Mouse (Mus musculus) erythroid progenitor cell, adult 5-6 weeks (primary cell): Measurements from ENCODE around the gene Lin7b. TPM values are rescaled to one million over a fixed set of nuclear protein-coding genes. Genes with fewer than 3 reads are reported as not detected.

Source experiments
- ATAC-seq: replicated peaks from 2 replicates; pipeline ENCODE4 v1.8.0; 2016; ENCODE audit warnings: moderate number of reproducible peaks, mild to moderate bottlenecking, moderate TSS enrichment, inconsistent platforms; ENCODE audit not compliant: poor library complexity, low FRiP score, severe bottlenecking
- total RNA-seq, 2 experiments: library from RNA; stranded (forward) in 1 of 2; stranded (reverse) in 1 of 2; fragments of 150-400 nt in 1 of 2; fragments of 186-747, 209-891 nt in 1 of 2; gene quantifications; 2 replicates each; pipeline versions ENCODE4 v1.2.3 to v1.2.4; 2015 to 2017; ENCODE audit warnings: low replicate concordance in 2 of 2

Gene Lin7b
- total RNA-seq, 2 experiments from 2014 or later: not detected

- ATAC-seq: no peak
Measured at GRCm38 (mm10) chr7:45325800-45326199, 44.6 kb downstream of the Lin7b start.

- no peak for ATAC-seq
Measured at GRCm38 (mm10) chr7:45323069-45323468, 47.3 kb downstream of the Lin7b start.

- no peak for ATAC-seq
Measured at GRCm38 (mm10) chr7:45322245-45322644, 48.1 kb downstream of the Lin7b start.

Other genes with a start within 250 kb of the Lin7b start
Only the 30 nearest of the 36 such genes appear.
- 58.7 and 96.4 TPM in 2 replicates for gene Pih1d1, start 216.3 kb downstream of the Lin7b start, total RNA-seq (2015; ENCODE audit: low replicate concordance)
- 6.8 and 8.7 TPM in 2 replicates for gene Pih1d1, start 216.3 kb downstream of the Lin7b start, total RNA-seq (2017; ENCODE audit: low replicate concordance)
- gene Aldh16a1, start 216.0 kb downstream of the Lin7b start, total RNA-seq (2015; ENCODE audit: low replicate concordance): 24.5 and 29.3 TPM in 2 replicates
- gene Aldh16a1, start 216.0 kb downstream of the Lin7b start, total RNA-seq (2017; ENCODE audit: low replicate concordance): 12.4 and 14.1 TPM in 2 replicates
- gene Slc17a7, start 206.6 kb downstream of the Lin7b start, total RNA-seq (2015; ENCODE audit: low replicate concordance): not detected in 2 replicates
- gene Slc17a7, start 206.6 kb downstream of the Lin7b start, total RNA-seq (2017; ENCODE audit: low replicate concordance): not detected in 2 replicates
- gene Gfy, start 191.0 kb downstream of the Lin7b start, total RNA-seq (2015; ENCODE audit: low replicate concordance): not detected in 2 replicates
- gene Gfy, start 191.0 kb downstream of the Lin7b start, total RNA-seq (2017; ENCODE audit: low replicate concordance): not detected in 2 replicates
- not detected in 2 replicates for gene Pth2, start 189.6 kb downstream of the Lin7b start, total RNA-seq (2015; ENCODE audit: low replicate concordance)
- not detected in 2 replicates for gene Pth2, start 189.6 kb downstream of the Lin7b start, total RNA-seq (2017; ENCODE audit: low replicate concordance)
- gene Ccdc155, start 165.7 kb downstream of the Lin7b start, total RNA-seq (2015; ENCODE audit: low replicate concordance): not detected in 2 replicates
- gene Ccdc155, start 165.7 kb downstream of the Lin7b start, total RNA-seq (2017; ENCODE audit: low replicate concordance): not detected in 2 replicates
- 6.3 and 8.6 TPM in 2 replicates for gene Dkkl1, start 158.4 kb downstream of the Lin7b start, total RNA-seq (2015; ENCODE audit: low replicate concordance)
- gene Dkkl1, start 158.4 kb downstream of the Lin7b start, total RNA-seq (2017; ENCODE audit: low replicate concordance): 0.77 TPM in 1 of 2 replicates, not detected in the other
- not detected in 2 replicates for gene Tead2, start 154.8 kb downstream of the Lin7b start, total RNA-seq (2015; ENCODE audit: low replicate concordance)
- gene Tead2, start 154.8 kb downstream of the Lin7b start, total RNA-seq (2017; ENCODE audit: low replicate concordance): not detected in 2 replicates
- gene Cd37, start 131.5 kb downstream of the Lin7b start, total RNA-seq (2015; ENCODE audit: low replicate concordance): 82.2 and 86.1 TPM in 2 replicates
- gene Cd37, start 131.5 kb downstream of the Lin7b start, total RNA-seq (2017; ENCODE audit: low replicate concordance): 21.1 and 54.8 TPM in 2 replicates
- gene Slc6a16, start 129.5 kb downstream of the Lin7b start, total RNA-seq (2015; ENCODE audit: low replicate concordance): not detected in 2 replicates
- gene Slc6a16, start 129.5 kb downstream of the Lin7b start, total RNA-seq (2017; ENCODE audit: low replicate concordance): not detected in 2 replicates
- not detected in 2 replicates for gene Slc6a21, start 93.1 kb downstream of the Lin7b start, total RNA-seq (2015; ENCODE audit: low replicate concordance)
- not detected in 2 replicates for gene Slc6a21, start 93.1 kb downstream of the Lin7b start, total RNA-seq (2017; ENCODE audit: low replicate concordance)
- not detected in 2 replicates for gene Trpm4, start 36.8 kb downstream of the Lin7b start, total RNA-seq (2015; ENCODE audit: low replicate concordance)
- not detected in 2 replicates for gene Trpm4, start 36.8 kb downstream of the Lin7b start, total RNA-seq (2017; ENCODE audit: low replicate concordance)
- not detected in 2 replicates for gene Hrc, start 35.3 kb downstream of the Lin7b start, total RNA-seq (2015; ENCODE audit: low replicate concordance)
- gene Hrc, start 35.3 kb downstream of the Lin7b start, total RNA-seq (2017; ENCODE audit: low replicate concordance): not detected in 2 replicates
- not detected in 2 replicates for gene Ppfia3, start 3.6 kb downstream of the Lin7b start, total RNA-seq (2015; ENCODE audit: low replicate concordance)
- not detected in 2 replicates for gene Ppfia3, start 3.6 kb downstream of the Lin7b start, total RNA-seq (2017; ENCODE audit: low replicate concordance)
- gene Snrnp70, start 25.2 kb upstream of the Lin7b start, total RNA-seq (2015; ENCODE audit: low replicate concordance): 143 and 194 TPM in 2 replicates
- gene Snrnp70, start 25.2 kb upstream of the Lin7b start, total RNA-seq (2017; ENCODE audit: low replicate concordance): 312 and 348 TPM in 2 replicates
- not detected in 2 replicates for gene Kcna7, start 35.1 kb upstream of the Lin7b start, total RNA-seq (2015; ENCODE audit: low replicate concordance)
- gene Kcna7, start 35.1 kb upstream of the Lin7b start, total RNA-seq (2017; ENCODE audit: low replicate concordance): not detected in 2 replicates
- not detected in 2 replicates for gene Ntf5, start 43.1 kb upstream of the Lin7b start, total RNA-seq (2015; ENCODE audit: low replicate concordance)
- gene Ntf5, start 43.1 kb upstream of the Lin7b start, total RNA-seq (2017; ENCODE audit: low replicate concordance): not detected in 2 replicates
- not detected in 2 replicates for gene Lhb, start 50.2 kb upstream of the Lin7b start, total RNA-seq (2015; ENCODE audit: low replicate concordance)
- gene Lhb, start 50.2 kb upstream of the Lin7b start, total RNA-seq (2017; ENCODE audit: low replicate concordance): not detected in 2 replicates
- gene Gys1, start 64.3 kb upstream of the Lin7b start, total RNA-seq (2015; ENCODE audit: low replicate concordance): 0.84 and 5.8 TPM in 2 replicates
- 2.1 and 6.2 TPM in 2 replicates for gene Gys1, start 64.3 kb upstream of the Lin7b start, total RNA-seq (2017; ENCODE audit: low replicate concordance)
- 39.0 and 53.3 TPM in 2 replicates for gene Ruvbl2, start 67.5 kb upstream of the Lin7b start, total RNA-seq (2015; ENCODE audit: low replicate concordance)
- gene Ruvbl2, start 67.5 kb upstream of the Lin7b start, total RNA-seq (2017; ENCODE audit: low replicate concordance): 22.6 and 28.8 TPM in 2 replicates
- 2,156 and 2,353 TPM in 2 replicates for gene Ftl1, start 89.3 kb upstream of the Lin7b start, total RNA-seq (2015; ENCODE audit: low replicate concordance)
- gene Ftl1, start 89.3 kb upstream of the Lin7b start, total RNA-seq (2017; ENCODE audit: low replicate concordance): 950 and 960 TPM in 2 replicates
- gene Bax, start 96.3 kb upstream of the Lin7b start, total RNA-seq (2015; ENCODE audit: low replicate concordance): 10.1 and 43.6 TPM in 2 replicates
- 10.3 and 15.9 TPM in 2 replicates for gene Bax, start 96.3 kb upstream of the Lin7b start, total RNA-seq (2017; ENCODE audit: low replicate concordance)
- 0.84 TPM in 1 of 2 replicates, not detected in the other for gene Tulp2, start 111.3 kb upstream of the Lin7b start, total RNA-seq (2015; ENCODE audit: low replicate concordance)
- gene Tulp2, start 111.3 kb upstream of the Lin7b start, total RNA-seq (2017; ENCODE audit: low replicate concordance): not detected in 2 replicates
- not detected in 2 replicates for gene Gm45808, start 116.2 kb upstream of the Lin7b start, total RNA-seq (2015; ENCODE audit: low replicate concordance)
- 4.9 TPM in 1 of 2 replicates, not detected in the other for gene Gm45808, start 116.2 kb upstream of the Lin7b start, total RNA-seq (2017; ENCODE audit: low replicate concordance)
- 0.42 and 3.6 TPM in 2 replicates for gene Dhdh, start 118.2 kb upstream of the Lin7b start, total RNA-seq (2015; ENCODE audit: low replicate concordance)
- 1.0 and 1.6 TPM in 2 replicates for gene Dhdh, start 118.2 kb upstream of the Lin7b start, total RNA-seq (2017; ENCODE audit: low replicate concordance)
- gene Nucb1, start 139.8 kb upstream of the Lin7b start, total RNA-seq (2015; ENCODE audit: low replicate concordance): 164 and 168 TPM in 2 replicates
- 789 and 905 TPM in 2 replicates for gene Nucb1, start 139.8 kb upstream of the Lin7b start, total RNA-seq (2017; ENCODE audit: low replicate concordance)
- 814 and 867 TPM in 2 replicates for gene Ppp1r15a, start 155.7 kb upstream of the Lin7b start, total RNA-seq (2015; ENCODE audit: low replicate concordance)
- gene Ppp1r15a, start 155.7 kb upstream of the Lin7b start, total RNA-seq (2017; ENCODE audit: low replicate concordance): 569 and 633 TPM in 2 replicates
- gene Plekha4, start 155.7 kb upstream of the Lin7b start, total RNA-seq (2015; ENCODE audit: low replicate concordance): 7.2 TPM in 1 of 2 replicates, not detected in the other
- gene Plekha4, start 155.7 kb upstream of the Lin7b start, total RNA-seq (2017; ENCODE audit: low replicate concordance): 0.08 and 0.90 TPM in 2 replicates
- gene Hsd17b14, start 184.3 kb upstream of the Lin7b start, total RNA-seq (2015; ENCODE audit: low replicate concordance): not detected in 2 replicates
- gene Hsd17b14, start 184.3 kb upstream of the Lin7b start, total RNA-seq (2017; ENCODE audit: low replicate concordance): not detected in 2 replicates
- 8.4 and 17.7 TPM in 2 replicates for gene Bcat2, start 199.6 kb upstream of the Lin7b start, total RNA-seq (2015; ENCODE audit: low replicate concordance)
- gene Bcat2, start 199.6 kb upstream of the Lin7b start, total RNA-seq (2017; ENCODE audit: low replicate concordance): 4.0 and 22.0 TPM in 2 replicates